Mouse (Mus musculus): ENCODE measurements around the gene Fam213b.

GRCm38 (mm10) chr4:154895549-154895948 lies 3.4 kb downstream of the Fam213b start:
- TF ChIP-seq POLR2A (IDR thresholded peaks at IDR 0.05; ENCODE audit: low read depth, low read length) (no peak), CTCF (conservative IDR thresholded peaks at IDR 0.05; ENCODE audit: insufficient read depth, insufficient read length, low read depth, low read length) (no peak)

Data from kidney, adult 2 months (tissue).